Mouse (Mus musculus) urinary bladder, adult 18-20 months (tissue): ENCODE measurements at regions not wholly inside any gene's neighbourhood (a gene's known extent, or its start where the extent isn't known, plus 50 kb on each side); places are given as distances from the start of the nearest gene placed in this dataset.

Experiments used
- DNase-seq, 2 experiments: peaks; one replicate each; pipeline ENCODE4 v3.0.0; 2022; ENCODE audit warnings: low spot score in 2 of 2, mixed read lengths in 2 of 2

GRCm38 (mm10) chr14:99806052-99806451 lies 478.4 kb downstream of the Klf12 start:
- no peak for DNase-seq

- DNase-seq: no peak
Measured at GRCm38 (mm10) chr14:99806599-99806998, 477.9 kb downstream of the Klf12 start.

- no peak for DNase-seq
Measured at GRCm38 (mm10) chr14:99812741-99813485, 471.6 kb downstream of the Klf12 start.
